Mouse (Mus musculus) neural tube, embryonic 15.5 days (tissue): ENCODE results near the gene Rad51b. TPM values are rescaled to one million over a fixed set of nuclear protein-coding genes. Genes with fewer than 3 reads are reported as not detected.
A peak's percentile ranks its signal among the peaks of the same experiment; 100 is the strongest.

ENCODE experiments used
- ATAC-seq: fragments of 200-750 bp; cut with Nextera tagmentation; 2 replicates; pipeline ENCODE4 v1.8.0; 2017; ENCODE audit warnings: mild to moderate bottlenecking, moderate TSS enrichment, moderate library complexity; ENCODE audit not compliant: low FRiP score
- H3K27ac ChIP-seq: fragments of 300-500 bp; sonication (generic); replicated peaks from 2 replicates; pipeline ENCODE4 v1.5.1; 2015; ENCODE audit warnings: mild to moderate bottlenecking, inconsistent platforms
- H3K27me3 ChIP-seq: fragments of 300-500 bp; sonication (generic); replicated peaks from 2 replicates; pipeline ENCODE4 v1.6.1; 2015; ENCODE audit warnings: inconsistent platforms
- H3K36me3 ChIP-seq: fragments of 300-500 bp; sonication (generic); 2 replicates; pipeline ENCODE4 v1.6.1; 2015; ENCODE audit warnings: inconsistent platforms
- H3K4me1 ChIP-seq: fragments of 300-500 bp; sonication (generic); 2 replicates; pipeline ENCODE4 v1.6.1; 2015; ENCODE audit warnings: inconsistent platforms
- H3K4me2 ChIP-seq: fragments of 300-500 bp; sonication (generic); 2 replicates; pipeline ENCODE4 v1.6.1; 2015; ENCODE audit warnings: inconsistent platforms, mild to moderate bottlenecking, moderate library complexity
- H3K4me3 ChIP-seq: fragments of 300-500 bp; sonication (generic); replicated peaks from 2 replicates; pipeline ENCODE4 v1.5.1; 2015; ENCODE audit warnings: mild to moderate bottlenecking, inconsistent platforms
- H3K9ac ChIP-seq: fragments of 300-500 bp; sonication (generic); replicated peaks from 2 replicates; pipeline ENCODE4 v1.6.1; 2015; ENCODE audit warnings: mild to moderate bottlenecking, inconsistent platforms
- H3K9me3 ChIP-seq: fragments of 300-500 bp; sonication (generic); replicated peaks from 2 replicates; pipeline ENCODE4 v1.6.1; 2016; ENCODE audit warnings: inconsistent platforms
- whole genome bisulfite sequencing: fragments of 180-500 bp; shearing (Covaris S2); methylation state at CpG from one replicate; pipeline ENCODE4 v1.1.7; 2015; ENCODE audit warnings: mixed read lengths; 5-methylcytosine and 5-hydroxymethylcytosine counted together
- polyA plus RNA-seq: library from polyadenylated mRNA; unstranded; fragments of >200 nt; fragmentation: Nextera tagmentation; extraction: Ambion mirVana; gene quantifications from 2 replicates; pipeline ENCODE4 v1.2.1, GENCODE M21; 2015

The Rad51b gene
- polyA plus RNA-seq, 1 experiment from 2014 or later: 1.4 TPM

DNA sequence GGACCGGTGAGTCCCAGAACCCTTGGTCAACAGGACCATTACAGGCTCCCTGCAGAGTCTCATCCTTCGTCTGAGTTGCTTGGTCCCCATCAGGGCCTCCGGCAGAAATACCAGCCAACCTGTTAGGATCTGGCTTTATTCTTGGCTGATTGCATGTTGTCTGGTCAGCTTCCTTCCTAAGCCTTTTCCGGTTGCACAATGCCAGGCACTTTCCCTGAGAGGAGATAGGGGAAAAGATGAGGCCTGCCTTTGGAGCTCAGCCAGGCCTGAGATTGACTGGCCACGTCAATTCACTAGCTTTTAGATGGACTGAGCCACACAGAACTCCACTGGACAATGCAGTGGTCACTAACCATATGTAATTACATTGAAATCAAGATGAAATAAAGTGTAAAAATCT, 552.9 kb downstream of the Rad51b start:
- Histone ChIP-seq H3K27ac (no peak overlapping the region), H3K27me3 (no peaks in the 10 kb centered on the region), H3K4me3 (no peak overlapping the region), H3K4me1 (no peaks in the 10 kb centered on the region), H3K9me3 (no peaks in the 10 kb centered on the region), H3K36me3 (no peaks in the 10 kb centered on the region), H3K4me2 (no peak overlapping the region), H3K9ac (no peak overlapping the region)
- ATAC-seq: no peak
- 74% methylated on average over 5 of the region's 5 CpGs for WGBS

DNA sequence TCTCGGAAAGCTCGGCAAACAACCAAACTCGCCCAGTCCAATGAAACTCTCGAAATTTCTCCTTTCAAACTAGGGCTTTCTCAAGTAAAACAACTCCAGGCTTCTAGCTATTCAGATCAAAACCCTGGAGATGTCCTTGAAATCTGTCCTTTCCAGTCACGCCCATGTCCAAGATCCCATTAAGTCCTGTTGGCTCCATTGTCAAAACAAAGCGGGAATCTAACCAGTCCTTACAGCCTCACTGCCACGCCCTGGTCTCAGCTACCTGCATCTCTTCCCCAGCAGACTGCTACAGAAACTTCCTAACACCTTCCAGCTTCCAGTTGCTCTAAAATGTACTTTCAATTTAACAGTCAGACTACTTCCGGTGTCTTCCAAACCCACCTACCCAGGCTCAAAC, 554.8 kb downstream of the Rad51b start:
- H3K36me3 ChIP-seq: no peaks in the 10 kb centered on the region
- no peak overlapping the region for H3K9ac ChIP-seq
- H3K4me1 ChIP-seq: peaks cover 6% of the 10 kb centered on the region; the same call in 1 of the 2 replicates
- H3K27me3 ChIP-seq: no peaks in the 10 kb centered on the region
- no peaks in the 10 kb centered on the region for H3K9me3 ChIP-seq
- H3K4me2 ChIP-seq: no peak overlapping the region
- 92% methylated on average over 8 of the region's 8 CpGs for WGBS
- no peak overlapping the region for H3K4me3 ChIP-seq
- no peak for ATAC-seq
- no peak overlapping the region for H3K27ac ChIP-seq

DNA sequence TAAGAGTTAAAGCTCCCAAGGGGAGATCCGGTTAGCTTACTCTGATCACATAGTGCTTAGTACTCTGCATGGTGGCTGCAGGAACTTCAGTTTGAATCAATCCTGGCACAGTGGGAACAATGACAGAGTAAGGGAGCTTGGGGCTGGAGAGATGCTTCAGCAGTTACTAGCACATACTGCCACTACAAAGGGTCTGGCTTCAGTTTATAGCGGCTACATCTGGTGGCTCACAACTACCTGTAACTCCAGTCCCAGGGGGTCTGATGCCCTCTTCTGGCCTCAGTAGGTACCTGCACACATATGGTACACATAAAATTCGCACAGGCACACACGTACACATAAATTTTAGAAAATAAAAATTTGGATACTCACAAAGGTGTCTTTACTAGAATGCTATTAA, 555.5 kb downstream of the Rad51b start:
- H3K9me3 ChIP-seq: no peaks in the 10 kb centered on the region
- H3K4me1 ChIP-seq: peaks cover 7% of the 10 kb centered on the region; the same call in 1 of the 2 replicates
- no peak overlapping the region for H3K27ac ChIP-seq
- no peaks in the 10 kb centered on the region for H3K27me3 ChIP-seq
- H3K9ac ChIP-seq: no peak overlapping the region
- H3K4me3 ChIP-seq: no peak overlapping the region
- WGBS: 98% methylated on average over 4 of the region's 4 CpGs
- H3K4me2 ChIP-seq: no peak overlapping the region
- no peaks in the 10 kb centered on the region for H3K36me3 ChIP-seq
- ATAC-seq: no peak

GRCm38 (mm10) chr12:79853901-79854490, 556.9 kb downstream of the Rad51b start:
- Histone ChIP-seq H3K4me3 (no peak overlapping the region), H3K27ac (no peak overlapping the region), H3K36me3 (no peaks in the 10 kb centered on the region), H3K4me1 (peaks cover 7% of the 10 kb centered on the region; the same call in 1 of the 2 replicates), H3K9ac (no peak overlapping the region), H3K27me3 (no peaks in the 10 kb centered on the region), H3K9me3 (no peaks in the 10 kb centered on the region), H3K4me2 (no peak overlapping the region)
- ATAC-seq: no peak
- 81% methylated on average over 5 of the region's 5 CpGs for WGBS

DNA sequence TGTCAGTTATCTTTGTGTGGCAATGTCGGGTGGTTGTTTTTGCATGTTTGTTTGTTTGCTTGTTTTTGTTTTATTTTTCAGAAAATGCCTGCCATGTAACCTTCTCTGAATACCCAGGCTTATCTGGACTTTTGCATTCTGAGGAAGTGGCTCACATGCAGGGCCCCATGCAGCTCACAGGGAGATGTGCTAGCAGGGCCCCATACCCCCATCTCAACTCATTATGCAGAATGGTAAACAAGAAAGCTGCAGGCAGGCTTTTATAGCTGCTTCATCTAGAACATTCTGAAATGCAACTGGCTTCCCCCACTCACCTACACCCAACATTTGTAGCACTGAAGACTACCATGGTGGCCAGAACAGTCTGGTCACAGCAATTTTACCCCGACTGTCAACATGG, 557.4 kb downstream of the Rad51b start:
- 97% methylated on average over 2 of the region's 2 CpGs for whole genome bisulfite sequencing
- Histone ChIP-seq H3K4me2 (no peak overlapping the region), H3K27me3 (no peaks in the 10 kb centered on the region), H3K9ac (no peak overlapping the region), H3K4me3 (no peak overlapping the region), H3K27ac (no peak overlapping the region), H3K36me3 (no peaks in the 10 kb centered on the region), H3K9me3 (no peaks in the 10 kb centered on the region), H3K4me1 (peaks cover 11% of the 10 kb centered on the region)
- ATAC-seq: no peak

GRCm38 (mm10) chr12:79856116-79856909, 559.2 kb downstream of the Rad51b start:
- Histone ChIP-seq H3K27ac (no peak overlapping the region), H3K9me3 (no peaks in the 10 kb centered on the region), H3K27me3 (no peaks in the 10 kb centered on the region), H3K4me1 (peaks cover 18% of the 10 kb centered on the region), H3K36me3 (no peaks in the 10 kb centered on the region), H3K4me3 (no peak overlapping the region), H3K9ac (no peak overlapping the region), H3K4me2 (no peak overlapping the region)
- ATAC-seq: no peak
- 83% methylated on average over 11 of the region's 11 CpGs for WGBS

- H3K4me2 ChIP-seq: no peak overlapping the region
- no peaks in the 10 kb centered on the region for H3K27me3 ChIP-seq
- WGBS: 88% methylated on average over 6 of the region's 6 CpGs
- peaks cover 18% of the 10 kb centered on the region for H3K4me1 ChIP-seq
- H3K27ac ChIP-seq: no peak overlapping the region
- H3K4me3 ChIP-seq: no peak overlapping the region
- no peaks in the 10 kb centered on the region for H3K9me3 ChIP-seq
- ATAC-seq: no peak
- H3K36me3 ChIP-seq: no peaks in the 10 kb centered on the region
- H3K9ac ChIP-seq: no peak overlapping the region
These were observed 560.6 kb downstream of the Rad51b start for GRCm38 (mm10) chr12:79857704-79858103.

DNA sequence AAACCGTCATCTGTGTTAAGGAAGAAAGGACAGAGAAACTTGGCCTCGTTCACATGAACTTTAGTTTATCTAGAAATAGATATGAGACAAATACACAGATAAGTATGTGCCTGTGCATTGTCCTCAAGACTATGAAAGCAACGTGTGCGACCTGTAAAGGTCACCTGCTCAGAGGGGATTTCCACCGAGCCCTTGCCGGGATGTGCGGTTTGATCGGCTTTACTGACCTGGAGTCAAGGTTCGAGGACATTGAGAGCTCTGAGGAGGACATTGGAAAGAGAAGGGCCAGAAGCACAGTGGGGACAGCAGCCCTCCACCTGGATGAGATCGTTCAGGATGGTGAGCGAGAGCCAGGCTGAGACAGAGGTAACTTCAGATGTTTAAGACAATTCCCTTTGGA, 561.3 kb downstream of the Rad51b start:
- H3K4me2 ChIP-seq: no peak overlapping the region
- WGBS: 91% methylated on average over 11 of the region's 11 CpGs
- H3K27me3 ChIP-seq: no peaks in the 10 kb centered on the region

DNA sequence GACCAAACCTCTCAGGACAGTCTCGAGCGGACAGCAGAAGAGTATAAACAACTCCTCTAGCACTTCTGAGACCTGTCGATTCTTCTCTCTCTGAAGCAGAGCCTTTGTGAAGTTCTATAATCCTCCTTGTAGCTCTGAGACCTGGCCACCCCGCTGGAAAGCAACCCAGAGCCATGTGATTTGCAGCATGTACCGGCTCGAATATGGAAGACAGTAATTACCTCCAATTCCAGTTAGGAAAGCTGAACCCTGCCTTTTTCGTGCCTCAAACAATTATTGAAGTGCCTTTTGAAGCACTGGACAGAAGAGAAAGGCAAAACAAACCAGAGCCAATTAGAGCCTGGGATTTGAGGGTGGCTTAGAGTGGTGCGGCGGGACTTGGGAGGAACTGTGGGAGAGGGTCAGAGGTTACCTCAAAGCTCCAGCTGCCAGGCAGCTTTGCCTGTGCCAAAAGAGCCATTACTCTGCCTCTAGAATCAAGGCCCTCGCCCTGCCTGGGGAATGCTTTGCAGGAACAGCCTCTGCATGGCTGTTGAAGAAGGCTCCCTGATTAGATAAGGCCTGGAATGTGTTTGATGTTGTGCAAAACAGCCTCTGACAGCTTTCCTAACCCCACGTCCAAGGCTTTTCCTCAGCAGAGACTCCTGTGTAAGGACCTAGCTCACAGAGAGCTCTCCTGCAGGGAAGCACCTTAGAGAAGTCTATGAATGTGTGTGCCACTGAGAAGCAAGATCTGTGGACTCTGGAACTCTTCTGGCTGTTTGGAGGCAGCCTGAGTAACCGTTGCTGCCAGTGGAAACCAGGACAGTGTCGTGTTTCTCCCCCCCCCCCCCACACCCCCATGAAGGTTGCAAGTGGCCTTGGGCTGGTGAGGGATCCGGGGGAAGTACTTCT, 562.5 kb downstream of the Rad51b start:
- 45% methylated on average over 14 of the region's 14 CpGs for WGBS
- peak overlapping the region; percentile 24 for H3K27ac ChIP-seq
- no peak for ATAC-seq

More for the DNA sequence above, 561.3 kb downstream of the Rad51b start:
- no peak overlapping the region for H3K9ac ChIP-seq
- H3K4me3 ChIP-seq: no peak overlapping the region
- no peaks in the 10 kb centered on the region for H3K36me3 ChIP-seq
- H3K27ac ChIP-seq: no peak overlapping the region
- ATAC-seq: no peak
- peaks cover 18% of the 10 kb centered on the region for H3K4me1 ChIP-seq
- H3K9me3 ChIP-seq: no peaks in the 10 kb centered on the region

GRCm38 (mm10) chr12:79860248-79860555, 563.1 kb downstream of the Rad51b start:
- Histone ChIP-seq H3K36me3 (no peaks in the 10 kb centered on the region), H3K4me2 (no peak overlapping the region), H3K27ac (no peak overlapping the region), H3K4me1 (peaks cover 20% of the 10 kb centered on the region), H3K4me3 (no peak overlapping the region), H3K27me3 (no peaks in the 10 kb centered on the region), H3K9me3 (no peaks in the 10 kb centered on the region), H3K9ac (no peak overlapping the region)
- ATAC-seq: no peak
- 88% methylated on average over 2 of the region's 2 CpGs for WGBS

More for the DNA sequence above, 562.5 kb downstream of the Rad51b start:
- Histone ChIP-seq H3K4me3 (no peak overlapping the region), H3K4me2 (no peak overlapping the region), H3K4me1 (peaks cover 19% of the 10 kb centered on the region), H3K9ac (no peak overlapping the region), H3K9me3 (no peaks in the 10 kb centered on the region), H3K36me3 (no peaks in the 10 kb centered on the region), H3K27me3 (no peaks in the 10 kb centered on the region)
